Mouse (Mus musculus): ENCODE data around the gene Vmn2r50. TPM values are rescaled to one million over a fixed set of nuclear protein-coding genes. Genes with fewer than 3 reads are reported as not detected.
"Not testable (repeated sequence)": the region's sequence is repeated elsewhere in the genome, so short reads cannot be mapped to it uniquely, and the experiment has no call there.

Gene Vmn2r50
- total RNA-seq (2021): not detected
- long read RNA-seq, experiment 1: 0 reads
- long read RNA-seq, experiment 2: 0 reads

DNA sequence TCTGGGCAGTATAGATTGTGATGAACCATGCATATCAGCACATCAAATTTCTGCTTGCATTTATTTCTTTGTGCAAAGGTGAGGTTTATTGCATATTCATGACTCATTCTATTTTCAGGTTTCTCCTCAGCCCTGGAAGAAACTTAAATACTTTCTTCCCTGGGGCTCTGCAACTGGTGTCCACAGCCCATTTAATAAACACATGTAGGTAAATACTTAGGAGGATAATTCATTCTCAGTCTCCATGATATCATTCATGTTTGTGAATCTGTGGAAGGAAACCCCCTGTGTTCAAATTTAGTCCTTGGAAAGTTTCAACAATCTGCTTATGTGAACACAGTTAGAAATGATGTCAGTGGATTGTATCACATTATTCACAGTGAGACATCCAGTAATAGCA lies at the start of gene Vmn2r50:
Vmn2r50 (minus strand) TSS at position 101 of the 400 bp plus-strand sequence.
- DNase-seq (ENCODE audit: low spot score in 2 of 2): not testable (repeated sequence)

DNA sequence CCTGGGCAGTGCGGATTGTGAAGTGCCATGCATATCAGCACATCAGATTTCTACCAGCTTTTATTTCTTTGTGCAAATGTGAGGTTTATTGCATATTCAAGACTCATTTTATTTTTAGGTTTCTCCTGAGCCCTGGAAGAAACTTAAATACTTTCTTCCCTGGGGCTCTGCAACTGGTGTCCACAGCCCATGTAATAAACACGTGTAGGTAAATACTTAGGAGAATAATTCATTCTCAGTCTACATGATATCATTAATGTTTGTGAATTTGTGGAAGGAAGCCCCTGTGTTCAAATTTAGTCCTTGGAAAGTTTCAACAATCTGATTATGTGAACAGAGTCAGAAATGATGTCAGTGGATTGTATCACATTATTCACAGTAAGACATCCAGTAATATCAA lies 60.9 kb downstream of the Vmn2r50 start, which contains the start of gene Vmn2r49:
Vmn2r49 (minus strand) TSS at position 101 of the 400 bp plus-strand sequence.
- not testable (repeated sequence) for DNase-seq (ENCODE audit: low spot score in 2 of 2)

Other genes starting within 250 kb of the Vmn2r50 start
- not detected for gene Vmn2r47, start 212.0 kb downstream of the Vmn2r50 start, total RNA-seq (2021)
- gene Vmn2r48, start 99.7 kb downstream of the Vmn2r50 start, total RNA-seq (2021): not detected
- not detected for gene Vmn2r49, start 61.0 kb downstream of the Vmn2r50 start, total RNA-seq (2021)
- not detected for gene Vmn2r51, start 52.4 kb upstream of the Vmn2r50 start, total RNA-seq (2021)
- gene Vmn2r52, start 123.3 kb upstream of the Vmn2r50 start, total RNA-seq (2021): not detected
- gene Vmn1r66, start 224.7 kb upstream of the Vmn2r50 start, total RNA-seq (2021): not detected

Data from adrenal gland, postnatal 4 days (tissue).